Mouse (Mus musculus) hindbrain, embryonic 12.5 days (tissue): ENCODE measurements around the gene Hadha. TPM values are rescaled to one million over a fixed set of nuclear protein-coding genes. Genes with fewer than 3 reads are reported as not detected.
A peak's percentile ranks its signal among the peaks of the same experiment; 100 is the strongest.

Source experiments
- ATAC-seq: fragments of 200-750 bp; cut with Nextera tagmentation; 2 replicates; pipeline ENCODE4 v1.8.0; 2017; ENCODE audit warnings: moderate TSS enrichment; ENCODE audit not compliant: low FRiP score
- H3K27ac ChIP-seq: fragments of 300-500 bp; sonication (generic); 2 replicates; pipeline ENCODE4 v1.5.1; 2016; ENCODE audit warnings: mild to moderate bottlenecking
- H3K27me3 ChIP-seq: fragments of 300-500 bp; sonication (generic); 2 replicates; pipeline ENCODE4 v1.6.1; 2016; ENCODE audit warnings: mild to moderate bottlenecking
- H3K36me3 ChIP-seq: fragments of 300-500 bp; sonication (generic); 2 replicates; pipeline ENCODE4 v1.6.1; 2016; ENCODE audit warnings: mild to moderate bottlenecking
- H3K4me1 ChIP-seq: fragments of 300-500 bp; sonication (generic); 2 replicates; pipeline ENCODE4 v1.6.1; 2016
- H3K4me2 ChIP-seq: fragments of 300-500 bp; sonication (generic); replicated peaks from 2 replicates; pipeline ENCODE4 v1.6.1; 2016; ENCODE audit warnings: mild to moderate bottlenecking
- H3K4me3 ChIP-seq: fragments of 300-500 bp; sonication (generic); 2 replicates; pipeline ENCODE4 v1.5.1; 2016; ENCODE audit warnings: mild to moderate bottlenecking
- H3K9ac ChIP-seq: fragments of 300-500 bp; sonication (generic); 2 replicates; pipeline ENCODE4 v1.6.1; 2016; ENCODE audit warnings: mild to moderate bottlenecking, moderate library complexity
- H3K9me3 ChIP-seq: fragments of 300-500 bp; sonication (generic); replicated peaks from 2 replicates; pipeline ENCODE4 v1.6.1; 2016; ENCODE audit warnings: mild to moderate bottlenecking
- WGBS: fragments of 180-500 bp; shearing (Covaris S2); methylation state at CpG from one replicate; pipeline ENCODE4 v1.1.7; 2016; 5-methylcytosine and 5-hydroxymethylcytosine counted together
- microRNA counts: library from miRNA; unstranded; fragments of <30 nt; microRNA quantifications from one replicate; lab custom pipeline; 2017
- microRNA-seq: library from miRNA; unstranded; fragments of <30 nt; microRNA quantifications from one replicate; pipeline ENCODE4, GENCODE M21; 2017
- polyA plus RNA-seq: library from polyadenylated mRNA; unstranded; fragments of >200 nt; fragmentation: Nextera tagmentation; extraction: Ambion mirVana; gene quantifications from 2 replicates; pipeline ENCODE4 v1.2.1, GENCODE M21; 2016

Gene Hadha
- polyA plus RNA-seq, 1 experiment from 2014 or later = 106 TPM

DNA sequence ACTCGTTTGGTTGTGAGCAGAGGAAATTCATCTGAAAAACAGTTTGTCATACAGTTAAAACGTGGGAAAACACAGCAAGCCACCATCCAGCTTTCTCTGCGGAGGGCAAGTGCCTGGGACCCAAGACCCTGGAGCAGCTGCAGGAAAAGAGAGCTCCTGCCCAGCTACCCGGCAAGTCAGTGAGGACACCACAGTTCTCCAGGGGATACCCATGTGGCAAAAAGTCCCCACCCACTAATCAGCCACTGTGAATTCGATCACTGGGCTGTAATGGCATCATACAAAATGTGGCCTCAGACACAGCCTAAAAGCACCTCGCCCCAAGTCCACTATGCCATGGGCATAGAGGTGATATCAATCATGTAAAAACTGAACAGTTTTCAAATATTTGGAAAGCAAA, 83.3 kb downstream of the Hadha start:
- Histone ChIP-seq H3K27me3 (no peaks in the 10 kb centered on the region), H3K9me3 (no peaks in the 10 kb centered on the region), H3K36me3 (peaks cover 35% of the 10 kb centered on the region), H3K4me2 (peak overlapping the region; percentile 70), H3K9ac (0 out of 2 replicates have a peak overlapping the region, but pooled peaks have one; percentile 23), H3K4me1 (peaks cover 12% of the 10 kb centered on the region), H3K4me3 (no peak overlapping the region), H3K27ac (no peak overlapping the region)
- WGBS = 76% methylated on average over 6 of the region's 6 CpGs
- ATAC-seq = no peak

MicroRNAs encoded within 50 kb of the gene (microRNA counts, 519-probe panel; counts per million panel counts)
- 3,547 counts per million, percentile 75 among the panel's probes with 10 or more counts for microRNA mmu-miR-1960 (lab: Ali Mortazavi, UCI)

Small RNA genes within 50 kb of the gene (microRNA-seq; reads per million reads assigned to microRNA genes)
- gene Mir1960 = 1.1 reads per million

Other genes starting within 250 kb of the Hadha start
- not detected in 2 replicates for gene Il6, start 142.0 kb downstream of the Hadha start, polyA plus RNA-seq
- 146 and 164 TPM in 2 replicates for gene Tyms, start 81.5 kb downstream of the Hadha start, polyA plus RNA-seq
- 30.3 and 31.7 TPM in 2 replicates for gene Garem2, start 50.0 kb downstream of the Hadha start, polyA plus RNA-seq
- 4.7 and 6.8 TPM in 2 replicates for gene 3110082J24Rik, start 49.1 kb downstream of the Hadha start, polyA plus RNA-seq
- gene Hadhb, start 86 bp upstream of the Hadha start, polyA plus RNA-seq = 84.8 and 87.7 TPM in 2 replicates
- gene Adgrf3, start 50.6 kb upstream of the Hadha start, polyA plus RNA-seq = not detected in 2 replicates
- gene Selenoi, start 77.4 kb upstream of the Hadha start, polyA plus RNA-seq = 22.8 and 23.3 TPM in 2 replicates
- gene Drc1, start 126.2 kb upstream of the Hadha start, polyA plus RNA-seq = 2.1 and 3.6 TPM in 2 replicates